Mouse (Mus musculus): ENCODE data around the gene Abraxas1. TPM values are rescaled to one million over a fixed set of nuclear protein-coding genes. Genes with fewer than 3 reads are reported as not detected.

The Abraxas1 gene
- polyA plus RNA-seq, 1 experiment from 2014 or later: 10.6 TPM

GRCm38 (mm10) chr5:100845848-100846598 is 25.3 kb upstream of the Abraxas1 start:
- peak; percentile 85 for ATAC-seq
- Histone ChIP-seq H3K4me3 (ENCODE audit: low read depth, low read length) (peak overlapping the region; percentile 70), H3K27me3 (replicated peaks; ENCODE audit: control insufficient read depth, insufficient read depth, low read length) (no peaks in the 10 kb centered on the region), H3K4me1 (replicated peaks; ENCODE audit: control insufficient read depth, insufficient read depth, low read length) (no peaks in the 10 kb centered on the region), H3K27ac (ENCODE audit: low read depth, low read length) (peak overlapping the region; percentile 95), H3K9ac (ENCODE audit: low read depth, low read length) (peak overlapping the region; percentile 78), H3K4me2 (replicated peaks; ENCODE audit: low read depth) (peak overlapping the region; percentile 92), H3K9me3 (ENCODE audit: control insufficient read depth) (no peaks in the 10 kb centered on the region), H3K36me3 (ENCODE audit: control insufficient read depth, insufficient read depth) (peaks cover 5% of the 10 kb centered on the region; the same call in 1 of the 2 replicates)
- no peak for TF ChIP-seq CTCF (IDR thresholded peaks at IDR 0.05; ENCODE audit: low read depth)
- WGBS: under 1% methylated on average over 52 of the region's 52 CpGs

- peak within 1 kb of the TSS; percentile 78 for H3K9ac ChIP-seq (ENCODE audit: low read depth, low read length)
- no peaks in the 10 kb centered on the region for H3K4me1 ChIP-seq (replicated peaks; ENCODE audit: control insufficient read depth, insufficient read depth, low read length)
- no peaks in the 10 kb centered on the region for H3K9me3 ChIP-seq (ENCODE audit: control insufficient read depth)
- peak within 1 kb of the TSS; percentile 92 for H3K4me2 ChIP-seq (replicated peaks; ENCODE audit: low read depth)
- H3K4me3 ChIP-seq (ENCODE audit: low read depth, low read length): peak within 1 kb of the TSS; percentile 70
- TF ChIP-seq CTCF (IDR thresholded peaks at IDR 0.05; ENCODE audit: low read depth): no peak
- WGBS: under 1% methylated on average over 16 of the region's 16 CpGs
- H3K36me3 ChIP-seq (ENCODE audit: control insufficient read depth, insufficient read depth): peaks cover 5% of the 10 kb centered on the region; the same call in 1 of the 2 replicates
- H3K27me3 ChIP-seq (replicated peaks; ENCODE audit: control insufficient read depth, insufficient read depth, low read length): no peaks in the 10 kb centered on the region
- ATAC-seq: no peak
- H3K27ac ChIP-seq (ENCODE audit: low read depth, low read length): peak within 1 kb of the TSS; percentile 95
Observed at GRCm38 (mm10) chr5:100845485-100845847, 24.7 kb upstream of the Abraxas1 start, which contains the start of gene Gpat3. Gene Gpat3, plus strand, starts transcription at chr5:100845713.

- 51% methylated on average over 3 of the region's 3 CpGs for WGBS
- peak overlapping the region; percentile 92; the same call in 1 of the 2 replicates for H3K4me2 ChIP-seq (replicated peaks; ENCODE audit: low read depth)
- H3K9ac ChIP-seq (ENCODE audit: low read depth, low read length): no peak overlapping the region
- H3K9me3 ChIP-seq (ENCODE audit: control insufficient read depth): no peaks in the 10 kb centered on the region
- peaks cover 5% of the 10 kb centered on the region; the same call in 1 of the 2 replicates for H3K36me3 ChIP-seq (ENCODE audit: control insufficient read depth, insufficient read depth)
- H3K4me1 ChIP-seq (replicated peaks; ENCODE audit: control insufficient read depth, insufficient read depth, low read length): no peaks in the 10 kb centered on the region
- TF ChIP-seq CTCF (IDR thresholded peaks at IDR 0.05; ENCODE audit: low read depth): no peak
- no peaks in the 10 kb centered on the region for H3K27me3 ChIP-seq (replicated peaks; ENCODE audit: control insufficient read depth, insufficient read depth, low read length)
- no peak overlapping the region for H3K27ac ChIP-seq (ENCODE audit: low read depth, low read length)
- ATAC-seq: no peak
- peak overlapping the region; percentile 70; the same call in 1 of the 2 replicates for H3K4me3 ChIP-seq (ENCODE audit: low read depth, low read length)
Observed at GRCm38 (mm10) chr5:100844485-100844884, 23.7 kb upstream of the Abraxas1 start.

GRCm38 (mm10) chr5:100837907-100838306 is 17.1 kb upstream of the Abraxas1 start:
- Histone ChIP-seq H3K4me1 (replicated peaks; ENCODE audit: control insufficient read depth, insufficient read depth, low read length) (no peaks in the 10 kb centered on the region), H3K4me3 (ENCODE audit: low read depth, low read length) (no peak overlapping the region), H3K9ac (ENCODE audit: low read depth, low read length) (no peak overlapping the region), H3K4me2 (replicated peaks; ENCODE audit: low read depth) (no peak overlapping the region), H3K9me3 (ENCODE audit: control insufficient read depth) (no peaks in the 10 kb centered on the region), H3K27me3 (replicated peaks; ENCODE audit: control insufficient read depth, insufficient read depth, low read length) (no peaks in the 10 kb centered on the region), H3K36me3 (ENCODE audit: control insufficient read depth, insufficient read depth) (peaks cover 5% of the 10 kb centered on the region; the same call in 1 of the 2 replicates), H3K27ac (ENCODE audit: low read depth, low read length) (no peak overlapping the region)
- no peak for ATAC-seq
- WGBS: 72% methylated on average over 7 of the region's 7 CpGs
- TF ChIP-seq CTCF (IDR thresholded peaks at IDR 0.05; ENCODE audit: low read depth): no peak

GRCm38 (mm10) chr5:100835862-100836538 is 15.2 kb upstream of the Abraxas1 start:
- ATAC-seq: no peak
- Histone ChIP-seq H3K4me1 (replicated peaks; ENCODE audit: control insufficient read depth, insufficient read depth, low read length) (no peaks in the 10 kb centered on the region), H3K9ac (ENCODE audit: low read depth, low read length) (no peak overlapping the region), H3K27ac (ENCODE audit: low read depth, low read length) (no peak overlapping the region), H3K27me3 (replicated peaks; ENCODE audit: control insufficient read depth, insufficient read depth, low read length) (no peaks in the 10 kb centered on the region), H3K36me3 (ENCODE audit: control insufficient read depth, insufficient read depth) (no peaks in the 10 kb centered on the region), H3K4me2 (replicated peaks; ENCODE audit: low read depth) (no peak overlapping the region), H3K9me3 (ENCODE audit: control insufficient read depth) (no peaks in the 10 kb centered on the region), H3K4me3 (ENCODE audit: low read depth, low read length) (no peak overlapping the region)
- no peak for TF ChIP-seq CTCF (IDR thresholded peaks at IDR 0.05; ENCODE audit: low read depth)
- 40% methylated on average over 9 of the region's 9 CpGs for WGBS

- peak; percentile 47; the same call in 1 of the 2 replicates for ATAC-seq
- TF ChIP-seq CTCF (IDR thresholded peaks at IDR 0.05; ENCODE audit: low read depth): no peak
- H3K27ac ChIP-seq (ENCODE audit: low read depth, low read length): no peak overlapping the region
Observed at GRCm38 (mm10) chr5:100833841-100834240, 13.1 kb upstream of the Abraxas1 start.

More at GRCm38 (mm10) chr5:100833841-100834240, 13.1 kb upstream of the Abraxas1 start:
- no peaks in the 10 kb centered on the region for H3K27me3 ChIP-seq (replicated peaks; ENCODE audit: control insufficient read depth, insufficient read depth, low read length)
- WGBS: 89% methylated on average over 2 of the region's 2 CpGs
- no peak overlapping the region for H3K4me3 ChIP-seq (ENCODE audit: low read depth, low read length)
- H3K4me2 ChIP-seq (replicated peaks; ENCODE audit: low read depth): no peak overlapping the region
- H3K36me3 ChIP-seq (ENCODE audit: control insufficient read depth, insufficient read depth): no peaks in the 10 kb centered on the region
- H3K9me3 ChIP-seq (ENCODE audit: control insufficient read depth): no peaks in the 10 kb centered on the region
- no peaks in the 10 kb centered on the region for H3K4me1 ChIP-seq (replicated peaks; ENCODE audit: control insufficient read depth, insufficient read depth, low read length)
- H3K9ac ChIP-seq (ENCODE audit: low read depth, low read length): no peak overlapping the region
